Mouse (Mus musculus): ENCODE data around the gene Gm47996. TPM values are rescaled to one million over a fixed set of nuclear protein-coding genes. Genes with fewer than 3 reads are reported as not detected.

Gene Gm47996
- polyA plus RNA-seq, 1 experiment: not detected

DNA sequence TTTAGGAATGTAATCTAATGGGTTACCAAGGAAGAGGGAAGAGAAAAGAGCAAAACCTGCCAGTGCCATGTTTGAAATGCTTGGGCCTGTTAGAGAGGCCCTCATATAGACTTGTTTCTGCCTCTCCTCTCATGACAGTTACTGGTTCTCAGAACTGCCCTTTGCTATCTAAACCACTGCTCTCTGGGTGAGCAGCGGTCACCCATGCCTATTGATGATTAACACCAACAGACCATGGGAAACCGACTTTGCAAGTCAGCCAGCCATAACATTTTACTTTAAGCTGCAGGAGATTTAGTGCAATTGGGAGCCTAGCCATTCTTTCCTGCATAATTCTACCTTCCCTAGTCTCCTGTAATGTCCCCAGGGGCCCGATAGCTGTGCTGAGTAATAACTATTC lies 6.5 kb downstream of the Gm47996 start:
- TF ChIP-seq POLR2A (IDR thresholded peaks at IDR 0.05; ENCODE audit: low read depth, low read length) (no peak), CTCF (IDR thresholded peaks at IDR 0.05; ENCODE audit: extremely low read depth, insufficient read length, insufficient replicate concordance, low read depth, low read length) (no peak)
- H3K36me3 ChIP-seq (ENCODE audit: control insufficient read depth, insufficient read depth, low read length): no peaks in the 10 kb centered on the region
- 0 out of 2 replicates have a peak overlapping the region, but pooled peaks have one; percentile 9 for H3K27ac ChIP-seq (ENCODE audit: insufficient read depth, low read depth, low read length)
- H3K4me3 ChIP-seq (ENCODE audit: low read depth, low read length): no peak overlapping the region
- WGBS: 38% methylated on average over 3 of the region's 3 CpGs
- peaks cover 13% of the 10 kb centered on the region; the same call in 1 of the 2 replicates for H3K4me1 ChIP-seq (ENCODE audit: control insufficient read depth, insufficient read depth, insufficient read length, low read length)
- no peaks in the 10 kb centered on the region for H3K27me3 ChIP-seq (ENCODE audit: control insufficient read depth, insufficient read depth, low read length)

DNA sequence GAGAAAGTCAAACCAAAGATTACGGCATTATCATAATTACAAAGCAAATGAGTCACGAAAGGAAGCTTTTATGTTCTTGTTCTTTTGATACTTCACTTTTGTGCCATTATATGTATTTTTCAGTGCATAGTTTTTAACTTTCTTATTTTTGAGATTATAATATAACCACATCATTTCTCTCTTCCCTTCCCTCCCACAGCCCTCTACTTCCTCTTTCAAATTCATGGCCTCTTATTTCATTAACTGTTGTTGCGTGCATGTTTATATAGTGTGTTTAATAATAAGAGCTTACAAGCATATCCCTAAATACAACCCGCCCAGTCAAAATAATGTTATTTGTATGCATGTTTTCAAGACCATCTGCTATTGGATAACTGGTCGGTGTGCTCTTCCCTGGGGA lies 9.1 kb downstream of the Gm47996 start:
- Histone ChIP-seq H3K27me3 (ENCODE audit: control insufficient read depth, insufficient read depth, low read length) (no peaks in the 10 kb centered on the region), H3K4me3 (ENCODE audit: low read depth, low read length) (no peak overlapping the region), H3K27ac (ENCODE audit: insufficient read depth, low read depth, low read length) (no peak overlapping the region), H3K36me3 (ENCODE audit: control insufficient read depth, insufficient read depth, low read length) (no peaks in the 10 kb centered on the region), H3K4me1 (ENCODE audit: control insufficient read depth, insufficient read depth, insufficient read length, low read length) (peaks cover 13% of the 10 kb centered on the region; the same call in 1 of the 2 replicates)
- TF ChIP-seq CTCF (IDR thresholded peaks at IDR 0.05; ENCODE audit: extremely low read depth, insufficient read length, insufficient replicate concordance, low read depth, low read length): no peak
- no peak for TF ChIP-seq POLR2A (IDR thresholded peaks at IDR 0.05; ENCODE audit: low read depth, low read length)
- WGBS: 91% methylated on average over 5 of the region's 5 CpGs

DNA sequence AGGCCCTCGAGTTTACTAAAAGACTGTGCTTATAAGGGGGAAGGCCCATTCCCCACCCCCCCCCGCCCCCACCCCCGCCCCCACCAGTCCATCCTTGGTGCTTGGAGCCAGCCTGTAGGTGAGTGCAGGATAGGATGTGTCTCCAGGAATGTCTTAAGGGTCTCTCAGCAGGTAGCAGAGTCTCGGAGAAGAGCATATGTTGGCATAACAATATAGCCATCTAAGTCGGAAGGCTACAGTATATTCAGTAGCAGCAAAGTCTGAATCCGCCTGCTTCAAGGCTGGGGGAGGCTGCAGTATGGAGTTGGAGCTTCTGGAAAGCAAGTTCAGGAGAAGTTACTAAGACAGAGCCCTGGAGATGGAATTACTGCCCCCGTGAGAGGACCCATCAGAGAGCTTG lies 10.2 kb downstream of the Gm47996 start:
- H3K27ac ChIP-seq (ENCODE audit: insufficient read depth, low read depth, low read length): no peak overlapping the region
- H3K4me1 ChIP-seq (ENCODE audit: control insufficient read depth, insufficient read depth, insufficient read length, low read length): peaks cover 9% of the 10 kb centered on the region; the same call in 1 of the 2 replicates
- no peak overlapping the region for H3K4me3 ChIP-seq (ENCODE audit: low read depth, low read length)
- no peaks in the 10 kb centered on the region for H3K36me3 ChIP-seq (ENCODE audit: control insufficient read depth, insufficient read depth, low read length)
- 85% methylated on average over 7 of the region's 7 CpGs for WGBS
- no peaks in the 10 kb centered on the region for H3K27me3 ChIP-seq (ENCODE audit: control insufficient read depth, insufficient read depth, low read length)
- TF ChIP-seq CTCF (IDR thresholded peaks at IDR 0.05; ENCODE audit: extremely low read depth, insufficient read length, insufficient replicate concordance, low read depth, low read length) (no peak), POLR2A (IDR thresholded peaks at IDR 0.05; ENCODE audit: low read depth, low read length) (no peak)

DNA sequence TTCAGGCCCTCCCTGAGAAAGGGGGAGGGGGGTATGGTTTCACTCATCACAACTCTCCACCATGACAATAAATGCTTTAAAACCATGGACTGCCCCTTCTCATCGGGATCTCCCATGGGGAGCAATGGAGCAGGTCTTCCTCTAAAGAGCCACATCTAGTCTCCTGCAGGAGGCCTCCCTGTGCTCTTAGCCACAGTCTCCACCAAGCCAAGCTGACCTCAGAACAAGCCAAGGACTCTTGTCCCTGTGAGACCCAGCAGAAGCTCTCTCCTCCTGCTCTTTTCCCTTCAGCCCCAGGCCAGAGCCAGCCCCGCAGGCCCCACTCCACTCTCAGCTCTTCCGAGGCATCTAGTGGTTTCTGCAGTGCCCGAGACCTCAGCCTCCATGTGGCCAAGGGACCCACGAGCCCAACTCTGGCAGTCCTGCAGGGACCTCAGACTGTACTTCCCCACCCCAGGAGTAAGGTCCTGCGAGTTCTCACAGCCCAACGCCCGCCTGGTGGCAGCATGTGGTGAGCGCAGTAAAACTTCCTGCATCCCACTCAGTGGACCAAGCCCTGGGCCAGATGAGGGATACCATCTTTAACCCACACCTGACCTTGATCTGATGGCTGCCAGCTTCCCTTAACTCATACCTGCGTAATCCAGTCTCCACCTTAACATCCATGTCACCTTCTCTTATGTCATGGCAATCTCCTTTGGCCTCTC lies 12.8 kb downstream of the Gm47996 start:
- Histone ChIP-seq H3K27me3 (ENCODE audit: control insufficient read depth, insufficient read depth, low read length) (no peaks in the 10 kb centered on the region), H3K36me3 (ENCODE audit: control insufficient read depth, insufficient read depth, low read length) (no peaks in the 10 kb centered on the region)
- no peak for TF ChIP-seq POLR2A (IDR thresholded peaks at IDR 0.05; ENCODE audit: low read depth, low read length)
- no peak for TF ChIP-seq CTCF (IDR thresholded peaks at IDR 0.05; ENCODE audit: extremely low read depth, insufficient read length, insufficient replicate concordance, low read depth, low read length)

DNA sequence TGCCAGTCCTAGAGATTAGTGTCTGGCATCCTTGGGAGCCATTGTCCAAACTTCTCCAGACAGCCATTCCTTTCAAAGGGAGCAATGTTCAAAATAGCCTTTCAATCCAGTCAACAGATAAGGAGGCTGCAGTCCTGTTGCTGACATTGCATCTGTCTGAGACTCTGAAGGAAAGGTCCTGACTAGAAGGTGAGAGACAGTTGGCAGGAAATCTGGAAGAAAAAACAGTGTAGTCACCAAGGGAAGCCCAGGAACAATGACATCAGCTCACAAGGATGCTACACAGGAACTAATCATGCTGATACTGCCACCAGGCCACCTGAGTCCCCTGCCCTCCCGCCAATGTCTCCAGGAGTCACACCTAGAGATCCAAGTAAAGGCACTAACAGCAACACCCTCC lies 13.4 kb downstream of the Gm47996 start:
- H3K27me3 ChIP-seq (ENCODE audit: control insufficient read depth, insufficient read depth, low read length): no peaks in the 10 kb centered on the region
- TF ChIP-seq POLR2A (IDR thresholded peaks at IDR 0.05; ENCODE audit: low read depth, low read length): no peak
- no peak overlapping the region for H3K27ac ChIP-seq (ENCODE audit: insufficient read depth, low read depth, low read length)
- no peaks in the 10 kb centered on the region for H3K4me1 ChIP-seq (ENCODE audit: control insufficient read depth, insufficient read depth, insufficient read length, low read length)
- no peak overlapping the region for H3K4me3 ChIP-seq (ENCODE audit: low read depth, low read length)
- H3K36me3 ChIP-seq (ENCODE audit: control insufficient read depth, insufficient read depth, low read length): no peaks in the 10 kb centered on the region
- 82% methylated on average over 1 of the region's 1 CpGs for WGBS

More for the DNA sequence above, 12.8 kb downstream of the Gm47996 start:
- no peak overlapping the region for H3K4me3 ChIP-seq (ENCODE audit: low read depth, low read length)
- H3K4me1 ChIP-seq (ENCODE audit: control insufficient read depth, insufficient read depth, insufficient read length, low read length): no peaks in the 10 kb centered on the region
- 91% methylated on average over 10 of the region's 10 CpGs for WGBS
- no peak overlapping the region for H3K27ac ChIP-seq (ENCODE audit: insufficient read depth, low read depth, low read length)

DNA sequence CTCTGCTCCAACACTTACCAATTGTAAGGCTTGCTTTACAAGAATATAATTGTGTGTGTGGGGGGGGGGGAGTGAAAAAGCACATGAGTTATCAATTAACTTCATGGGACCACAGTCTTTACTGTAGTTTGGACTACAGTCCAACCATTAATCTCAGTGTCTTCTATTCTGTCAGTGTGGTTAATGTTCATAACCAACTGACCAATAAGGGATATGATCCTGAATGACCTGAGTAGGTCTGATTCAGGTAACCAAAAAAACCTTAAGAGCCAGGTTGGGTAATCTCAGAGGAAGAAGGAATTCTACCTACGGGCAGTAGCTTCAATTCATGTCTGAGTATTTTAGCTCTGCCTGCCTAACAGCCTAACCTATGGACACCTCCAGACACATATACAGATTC lies 14.6 kb downstream of the Gm47996 start:
- H3K36me3 ChIP-seq (ENCODE audit: control insufficient read depth, insufficient read depth, low read length): no peaks in the 10 kb centered on the region
- 97% methylated on average over 1 of the region's 1 CpGs for WGBS
- H3K27me3 ChIP-seq (ENCODE audit: control insufficient read depth, insufficient read depth, low read length): no peaks in the 10 kb centered on the region
- H3K4me3 ChIP-seq (ENCODE audit: low read depth, low read length): no peak overlapping the region
- no peak overlapping the region for H3K27ac ChIP-seq (ENCODE audit: insufficient read depth, low read depth, low read length)
- no peaks in the 10 kb centered on the region for H3K4me1 ChIP-seq (ENCODE audit: control insufficient read depth, insufficient read depth, insufficient read length, low read length)
- TF ChIP-seq CTCF (IDR thresholded peaks at IDR 0.05; ENCODE audit: extremely low read depth, insufficient read length, insufficient replicate concordance, low read depth, low read length): no peak
- no peak for TF ChIP-seq POLR2A (IDR thresholded peaks at IDR 0.05; ENCODE audit: low read depth, low read length)

DNA sequence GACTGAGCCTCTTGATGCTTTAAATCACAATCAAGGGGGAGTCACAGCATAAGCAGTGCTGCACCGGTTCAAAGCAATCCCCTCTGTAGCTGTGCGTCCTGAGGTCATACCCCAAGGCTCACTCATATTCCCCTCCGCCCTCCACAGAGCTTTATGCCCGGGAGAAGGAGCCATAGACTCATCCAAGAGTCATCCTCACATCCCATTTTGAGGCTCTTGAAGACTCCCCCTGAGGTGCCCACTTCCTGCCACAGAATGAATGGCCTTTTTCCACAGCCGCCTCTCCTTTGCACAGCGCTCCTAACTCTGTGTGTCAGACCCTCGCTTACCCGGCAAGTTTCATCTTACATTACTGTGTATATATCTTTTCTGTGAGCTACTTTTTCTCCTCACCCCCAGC lies 17.6 kb downstream of the Gm47996 start:
- 88% methylated on average over 8 of the region's 8 CpGs for WGBS
- TF ChIP-seq CTCF (IDR thresholded peaks at IDR 0.05; ENCODE audit: extremely low read depth, insufficient read length, insufficient replicate concordance, low read depth, low read length): no peak
- no peak for TF ChIP-seq POLR2A (IDR thresholded peaks at IDR 0.05; ENCODE audit: low read depth, low read length)

More for the DNA sequence above, 17.6 kb downstream of the Gm47996 start:
- Histone ChIP-seq H3K4me3 (ENCODE audit: low read depth, low read length) (no peak overlapping the region), H3K27ac (ENCODE audit: insufficient read depth, low read depth, low read length) (no peak overlapping the region), H3K27me3 (ENCODE audit: control insufficient read depth, insufficient read depth, low read length) (no peaks in the 10 kb centered on the region), H3K4me1 (ENCODE audit: control insufficient read depth, insufficient read depth, insufficient read length, low read length) (no peaks in the 10 kb centered on the region), H3K36me3 (ENCODE audit: control insufficient read depth, insufficient read depth, low read length) (no peaks in the 10 kb centered on the region)
